Mouse (Mus musculus) hindbrain, embryonic 12.5 days (tissue): ENCODE measurements around the gene Usp29. TPM values are rescaled to one million over a fixed set of nuclear protein-coding genes. Genes with fewer than 3 reads are reported as not detected.
A peak's percentile ranks its signal among the peaks of the same experiment; 100 is the strongest.

Source experiments
- ATAC-seq: fragments of 200-750 bp; cut with Nextera tagmentation; 2 replicates; pipeline ENCODE4 v1.8.0; 2017; ENCODE audit warnings: moderate TSS enrichment; ENCODE audit not compliant: low FRiP score
- H3K27ac ChIP-seq: fragments of 300-500 bp; sonication (generic); 2 replicates; pipeline ENCODE4 v1.5.1; 2016; ENCODE audit warnings: mild to moderate bottlenecking
- H3K27me3 ChIP-seq: fragments of 300-500 bp; sonication (generic); 2 replicates; pipeline ENCODE4 v1.6.1; 2016; ENCODE audit warnings: mild to moderate bottlenecking
- H3K36me3 ChIP-seq: fragments of 300-500 bp; sonication (generic); 2 replicates; pipeline ENCODE4 v1.6.1; 2016; ENCODE audit warnings: mild to moderate bottlenecking
- H3K4me1 ChIP-seq: fragments of 300-500 bp; sonication (generic); 2 replicates; pipeline ENCODE4 v1.6.1; 2016
- H3K4me2 ChIP-seq: fragments of 300-500 bp; sonication (generic); replicated peaks from 2 replicates; pipeline ENCODE4 v1.6.1; 2016; ENCODE audit warnings: mild to moderate bottlenecking
- H3K4me3 ChIP-seq: fragments of 300-500 bp; sonication (generic); 2 replicates; pipeline ENCODE4 v1.5.1; 2016; ENCODE audit warnings: mild to moderate bottlenecking
- H3K9ac ChIP-seq: fragments of 300-500 bp; sonication (generic); 2 replicates; pipeline ENCODE4 v1.6.1; 2016; ENCODE audit warnings: mild to moderate bottlenecking, moderate library complexity
- H3K9me3 ChIP-seq: fragments of 300-500 bp; sonication (generic); replicated peaks from 2 replicates; pipeline ENCODE4 v1.6.1; 2016; ENCODE audit warnings: mild to moderate bottlenecking
- whole genome bisulfite sequencing: fragments of 180-500 bp; shearing (Covaris S2); methylation state at CpG from one replicate; pipeline ENCODE4 v1.1.7; 2016; 5-methylcytosine and 5-hydroxymethylcytosine counted together
- polyA plus RNA-seq: library from polyadenylated mRNA; unstranded; fragments of >200 nt; fragmentation: Nextera tagmentation; extraction: Ambion mirVana; gene quantifications from 2 replicates; pipeline ENCODE4 v1.2.1, GENCODE M21; 2016

The Usp29 gene
- polyA plus RNA-seq, 1 experiment from 2014 or later: 20.3 TPM

GRCm38 (mm10) chr7:6776314-6777059, 46.1 kb downstream of the Usp29 start:
- Histone ChIP-seq H3K27ac (0 out of 2 replicates have a peak overlapping the region, but pooled peaks have one; percentile 60), H3K36me3 (no peaks in the 10 kb centered on the region), H3K9me3 (no peaks in the 10 kb centered on the region), H3K27me3 (no peaks in the 10 kb centered on the region), H3K4me3 (no peak overlapping the region), H3K4me2 (no peak overlapping the region), H3K4me1 (peaks cover 13% of the 10 kb centered on the region), H3K9ac (no peak overlapping the region)
- 86% methylated on average over 10 of the region's 10 CpGs for WGBS
- ATAC-seq: no peak

GRCm38 (mm10) chr7:6777107-6777506, 46.7 kb downstream of the Usp29 start:
- no peak overlapping the region for H3K4me3 ChIP-seq
- H3K9me3 ChIP-seq: no peaks in the 10 kb centered on the region
- H3K27me3 ChIP-seq: no peaks in the 10 kb centered on the region
- peaks cover 13% of the 10 kb centered on the region for H3K4me1 ChIP-seq
- no peak overlapping the region for H3K4me2 ChIP-seq
- peak overlapping the region; percentile 60 for H3K27ac ChIP-seq
- WGBS: 45% methylated on average over 2 of the region's 2 CpGs
- no peak for ATAC-seq
- H3K36me3 ChIP-seq: no peaks in the 10 kb centered on the region
- H3K9ac ChIP-seq: no peak overlapping the region

- Histone ChIP-seq H3K27ac (0 out of 2 replicates have a peak overlapping the region, but pooled peaks have one; percentile 24), H3K4me3 (no peak overlapping the region), H3K9ac (no peak overlapping the region), H3K4me1 (peaks cover 13% of the 10 kb centered on the region), H3K4me2 (no peak overlapping the region), H3K36me3 (no peaks in the 10 kb centered on the region), H3K27me3 (no peaks in the 10 kb centered on the region), H3K9me3 (no peaks in the 10 kb centered on the region)
- ATAC-seq: no peak
- 47% methylated on average over 4 of the region's 4 CpGs for WGBS
These were observed 47.3 kb downstream of the Usp29 start for GRCm38 (mm10) chr7:6777689-6778088.

- Histone ChIP-seq H3K4me1 (peaks cover 14% of the 10 kb centered on the region), H3K36me3 (no peaks in the 10 kb centered on the region), H3K4me3 (no peak overlapping the region), H3K27me3 (no peaks in the 10 kb centered on the region), H3K9ac (no peak overlapping the region), H3K27ac (no peak overlapping the region), H3K9me3 (no peaks in the 10 kb centered on the region), H3K4me2 (no peak overlapping the region)
- no peak for ATAC-seq
- 92% methylated on average over 5 of the region's 5 CpGs for WGBS
These were observed 48.8 kb downstream of the Usp29 start for GRCm38 (mm10) chr7:6779172-6779571.

GRCm38 (mm10) chr7:6781541-6781940, 51.2 kb downstream of the Usp29 start:
- ATAC-seq: peak; percentile 32; the same call in 1 of the 2 replicates
- H3K27ac ChIP-seq: peak overlapping the region; percentile 73
- H3K4me2 ChIP-seq: no peak overlapping the region

GRCm38 (mm10) chr7:6784340-6785073, 54.1 kb downstream of the Usp29 start:
- no peak overlapping the region for H3K4me2 ChIP-seq
- no peaks in the 10 kb centered on the region for H3K27me3 ChIP-seq
- H3K4me1 ChIP-seq: peaks cover 8% of the 10 kb centered on the region
- no peak overlapping the region for H3K9ac ChIP-seq
- ATAC-seq: no peak
- H3K9me3 ChIP-seq: no peaks in the 10 kb centered on the region
- H3K27ac ChIP-seq: peak overlapping the region; percentile 14; the same call in 1 of the 2 replicates
- WGBS: 44% methylated on average over 8 of the region's 8 CpGs
- H3K36me3 ChIP-seq: no peaks in the 10 kb centered on the region
- no peak overlapping the region for H3K4me3 ChIP-seq

More at GRCm38 (mm10) chr7:6781541-6781940, 51.2 kb downstream of the Usp29 start:
- Histone ChIP-seq H3K9me3 (no peaks in the 10 kb centered on the region), H3K27me3 (no peaks in the 10 kb centered on the region), H3K9ac (no peak overlapping the region), H3K36me3 (no peaks in the 10 kb centered on the region), H3K4me1 (peaks cover 19% of the 10 kb centered on the region), H3K4me3 (no peak overlapping the region)
- 43% methylated on average over 11 of the region's 11 CpGs for WGBS

GRCm38 (mm10) chr7:6787000-6787399, 56.6 kb downstream of the Usp29 start:
- Histone ChIP-seq H3K27me3 (no peaks in the 10 kb centered on the region), H3K4me2 (no peak overlapping the region), H3K36me3 (no peaks in the 10 kb centered on the region), H3K9me3 (no peaks in the 10 kb centered on the region), H3K4me1 (peaks cover 8% of the 10 kb centered on the region), H3K9ac (no peak overlapping the region), H3K4me3 (no peak overlapping the region), H3K27ac (no peak overlapping the region)
- 87% methylated on average over 2 of the region's 2 CpGs for WGBS
- ATAC-seq: no peak

GRCm38 (mm10) chr7:6788101-6788500, 57.7 kb downstream of the Usp29 start:
- Histone ChIP-seq H3K4me3 (no peak overlapping the region), H3K9ac (no peak overlapping the region), H3K27me3 (no peaks in the 10 kb centered on the region), H3K4me1 (peaks cover 8% of the 10 kb centered on the region), H3K9me3 (no peaks in the 10 kb centered on the region), H3K4me2 (no peak overlapping the region), H3K27ac (no peak overlapping the region), H3K36me3 (no peaks in the 10 kb centered on the region)
- no peak for ATAC-seq
- WGBS: 87% methylated on average over 2 of the region's 2 CpGs

- no peak overlapping the region for H3K27ac ChIP-seq
- no peaks in the 10 kb centered on the region for H3K36me3 ChIP-seq
- no peak for ATAC-seq
- no peaks in the 10 kb centered on the region for H3K9me3 ChIP-seq
- WGBS: 87% methylated on average over 9 of the region's 9 CpGs
- H3K4me1 ChIP-seq: no peaks in the 10 kb centered on the region
- H3K9ac ChIP-seq: no peak overlapping the region
- H3K4me2 ChIP-seq: no peak overlapping the region
- no peaks in the 10 kb centered on the region for H3K27me3 ChIP-seq
- H3K4me3 ChIP-seq: no peak overlapping the region
These were observed 61.1 kb downstream of the Usp29 start for GRCm38 (mm10) chr7:6791286-6792065.

- no peaks in the 10 kb centered on the region for H3K9me3 ChIP-seq
- no peak for ATAC-seq
- H3K9ac ChIP-seq: no peak overlapping the region
- WGBS: 76% methylated on average over 6 of the region's 6 CpGs
- no peak overlapping the region for H3K4me2 ChIP-seq
- H3K27me3 ChIP-seq: no peaks in the 10 kb centered on the region
- peaks cover 2% of the 10 kb centered on the region; the same call in 1 of the 2 replicates for H3K4me1 ChIP-seq
- H3K36me3 ChIP-seq: no peaks in the 10 kb centered on the region
- H3K4me3 ChIP-seq: no peak overlapping the region
- no peak overlapping the region for H3K27ac ChIP-seq
These were observed 62.9 kb downstream of the Usp29 start for GRCm38 (mm10) chr7:6793240-6793639.

- no peak overlapping the region for H3K4me3 ChIP-seq
- no peak overlapping the region for H3K9ac ChIP-seq
- H3K4me1 ChIP-seq: peaks cover 2% of the 10 kb centered on the region; the same call in 1 of the 2 replicates
- no peaks in the 10 kb centered on the region for H3K27me3 ChIP-seq
- H3K4me2 ChIP-seq: no peak overlapping the region
- H3K27ac ChIP-seq: no peak overlapping the region
- H3K36me3 ChIP-seq: no peaks in the 10 kb centered on the region
- ATAC-seq: no peak
- 78% methylated on average over 3 of the region's 3 CpGs for WGBS
- H3K9me3 ChIP-seq: no peaks in the 10 kb centered on the region
These were observed 63.4 kb downstream of the Usp29 start for GRCm38 (mm10) chr7:6793811-6794210.

- H3K27ac ChIP-seq: no peak overlapping the region
- no peaks in the 10 kb centered on the region for H3K9me3 ChIP-seq
- no peaks in the 10 kb centered on the region for H3K27me3 ChIP-seq
- no peak for ATAC-seq
- H3K4me2 ChIP-seq: no peak overlapping the region
- no peak overlapping the region for H3K4me3 ChIP-seq
- no peaks in the 10 kb centered on the region for H3K36me3 ChIP-seq
- 64% methylated on average over 2 of the region's 2 CpGs for WGBS
- H3K4me1 ChIP-seq: peaks cover 7% of the 10 kb centered on the region
- no peak overlapping the region for H3K9ac ChIP-seq
These were observed 67.0 kb downstream of the Usp29 start for GRCm38 (mm10) chr7:6797408-6797807.
